Mouse (Mus musculus) layer of hippocampus, adult 8-10 months (tissue): Measurements from ENCODE around the gene Tmem183a. TPM values are rescaled to one million over a fixed set of nuclear protein-coding genes. Genes with fewer than 3 reads are reported as not detected.

Source experiments
- DNase-seq, 2 experiments: peaks; one replicate each; pipeline ENCODE4 v3.0.0; 2022; ENCODE audit warnings: low spot score in 2 of 2
- total RNA-seq, 4 experiments: library from RNA; stranded (reverse); gene quantifications; 2 replicates each; pipeline ENCODE4 v1.2.4; 2022

The Tmem183a gene
- 10 to 100 TPM; 59.9 to 70.0 (median 61.8) TPM for total RNA-seq

- DNase-seq, result peak; percentile 92 to 95
Observed at GRCm38 (mm10) chr1:134361857-134362212, at the start of gene Tmem183a. Gene Tmem183a, minus strand, starts transcription at chr1:134361979.

DNA sequence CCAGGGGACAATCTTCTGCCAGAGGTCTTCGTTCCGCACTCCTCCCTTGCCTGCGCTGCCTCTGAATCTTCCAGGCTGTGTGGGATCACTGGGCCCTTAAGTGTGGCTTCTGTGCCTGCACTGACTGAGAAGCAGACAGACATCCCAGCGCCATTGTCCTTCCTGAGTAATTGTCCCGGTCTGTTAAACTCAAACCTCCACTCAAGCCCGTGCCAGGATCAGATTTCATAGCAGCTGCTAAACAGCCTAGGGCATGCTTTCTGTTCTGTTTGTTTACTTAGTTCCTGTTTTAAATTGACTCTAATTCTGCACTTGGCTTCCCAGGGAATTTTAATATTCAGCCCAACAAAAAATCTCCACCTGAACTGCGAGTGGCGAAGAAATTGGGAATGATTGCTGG lies 46.3 kb upstream of the Tmem183a start:
- no peak for DNase-seq

GRCm38 (mm10) chr1:134406414-134406771 lies 44.6 kb upstream of the Tmem183a start:
- DNase-seq, result no peak

- DNase-seq, result peak; percentile 24 to 57
Observed at GRCm38 (mm10) chr1:134405509-134406413, 44.0 kb upstream of the Tmem183a start, which contains the start of gene Cyb5r1. Gene Cyb5r1, plus strand, starts transcription at chr1:134405559.

DNA sequence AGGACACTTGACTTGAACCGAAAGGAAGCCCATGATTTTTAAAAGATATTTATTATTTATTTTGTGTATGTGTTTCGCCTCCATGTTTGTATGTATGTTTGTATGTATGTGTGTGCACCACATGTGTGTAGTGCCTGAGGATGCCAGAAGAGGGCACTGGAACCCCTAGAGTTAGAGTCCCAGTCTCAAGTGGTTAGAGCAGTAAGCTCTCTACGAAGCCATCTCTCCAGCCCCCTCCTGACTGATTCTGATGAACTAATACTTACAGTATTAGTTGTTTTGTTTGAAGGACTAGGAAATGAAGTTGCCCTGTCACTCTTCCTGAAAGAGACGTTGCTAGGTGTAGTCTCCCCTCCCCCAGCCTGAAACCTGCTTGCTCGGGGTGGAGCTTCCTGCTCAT lies 38.0 kb upstream of the Tmem183a start:
- no peak for DNase-seq

GRCm38 (mm10) chr1:134398210-134398609 lies 36.4 kb upstream of the Tmem183a start:
- DNase-seq, result no peak

DNA sequence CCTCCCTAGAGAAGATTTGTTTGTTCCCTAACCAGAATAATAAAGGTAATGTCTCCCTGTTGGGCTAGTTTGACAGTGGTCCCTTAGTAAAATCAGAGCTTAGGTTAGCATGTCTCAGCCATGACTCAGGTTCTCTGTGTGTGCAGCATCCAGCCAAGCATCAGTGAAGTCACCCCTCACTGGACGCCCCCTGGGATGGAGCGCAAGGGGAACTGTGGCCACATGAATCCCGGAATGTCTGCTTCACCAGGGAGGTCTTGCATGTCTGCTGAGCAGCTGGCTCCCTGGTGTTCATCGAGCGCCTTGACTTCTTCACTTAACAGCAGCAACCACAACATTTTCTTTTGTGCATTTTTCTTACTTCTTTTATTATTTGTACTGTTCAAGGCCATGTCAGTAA lies 32.0 kb upstream of the Tmem183a start:
- no peak for DNase-seq

DNA sequence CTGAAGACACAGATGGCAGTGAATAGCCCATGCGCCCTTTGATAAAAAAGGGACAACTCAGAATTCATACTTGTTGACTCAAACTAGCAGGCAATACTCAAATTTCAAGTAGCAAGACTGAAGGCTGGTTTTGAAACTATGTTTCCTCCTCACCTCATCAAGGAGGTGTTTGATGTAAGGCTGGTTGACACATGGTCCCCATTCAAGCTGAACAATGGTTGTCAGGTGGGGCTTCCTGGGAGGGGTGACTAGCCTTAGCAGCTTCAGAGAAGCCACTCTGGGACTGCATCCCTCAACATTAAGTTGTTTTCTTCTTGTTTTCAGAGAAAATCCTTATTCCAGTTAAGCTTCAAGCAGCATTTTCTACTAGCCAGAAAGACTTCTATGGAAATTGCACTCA lies 23.9 kb upstream of the Tmem183a start, which contains the start of gene 4933406M09Rik:
Gene 4933406M09Rik, plus strand, starts transcription at position 275 of the 400 bp plus-strand sequence.
- DNase-seq, result no peak

- no peak for DNase-seq
Observed at GRCm38 (mm10) chr1:134385176-134385575, 23.4 kb upstream of the Tmem183a start.

- DNase-seq, result no peak
Observed at GRCm38 (mm10) chr1:134384581-134384980, 22.8 kb upstream of the Tmem183a start.

- DNase-seq, result peak in 1 of 2 experiments; percentile 12
Observed at GRCm38 (mm10) chr1:134381795-134382625, 20.2 kb upstream of the Tmem183a start.

DNA sequence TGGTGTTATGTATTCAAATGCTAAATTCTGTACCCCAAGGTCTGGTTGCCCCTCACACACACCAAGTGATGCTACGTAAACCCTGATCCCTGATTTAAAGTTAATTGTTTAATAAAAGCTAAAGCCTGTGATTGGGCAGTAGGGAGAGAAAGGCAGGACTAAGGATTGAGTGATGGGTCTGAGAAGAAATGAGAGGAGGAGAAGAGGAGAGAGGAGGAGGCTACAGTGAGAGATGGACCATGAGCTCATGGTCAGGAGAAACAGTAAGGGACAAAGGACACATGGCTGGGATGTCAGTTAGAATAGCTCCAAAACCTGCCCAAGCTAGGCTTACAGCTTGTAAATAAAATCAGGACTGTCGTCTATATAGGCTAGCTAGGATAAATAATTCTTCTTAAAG lies 19.3 kb upstream of the Tmem183a start:
- DNase-seq, result no peak

DNA sequence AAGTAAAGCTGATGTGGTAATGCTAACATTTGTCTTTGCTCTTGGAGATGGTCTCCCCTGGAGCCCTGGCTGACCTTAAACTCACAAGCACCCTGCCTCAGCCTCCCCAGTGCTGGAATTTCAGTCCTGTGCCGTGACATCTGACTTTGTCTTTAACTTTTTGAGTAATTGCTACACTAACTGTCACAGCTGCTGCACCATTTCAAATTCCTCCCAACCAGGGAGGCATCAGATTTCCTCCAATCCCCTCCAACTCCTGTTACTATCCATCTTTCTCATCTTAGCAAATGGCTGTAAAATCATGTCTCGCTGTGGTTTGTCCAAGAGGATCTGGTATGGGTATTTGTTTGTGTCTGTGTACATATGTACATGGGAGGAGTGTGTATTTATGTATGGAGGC lies 12.3 kb upstream of the Tmem183a start:
- DNase-seq, result no peak

DNA sequence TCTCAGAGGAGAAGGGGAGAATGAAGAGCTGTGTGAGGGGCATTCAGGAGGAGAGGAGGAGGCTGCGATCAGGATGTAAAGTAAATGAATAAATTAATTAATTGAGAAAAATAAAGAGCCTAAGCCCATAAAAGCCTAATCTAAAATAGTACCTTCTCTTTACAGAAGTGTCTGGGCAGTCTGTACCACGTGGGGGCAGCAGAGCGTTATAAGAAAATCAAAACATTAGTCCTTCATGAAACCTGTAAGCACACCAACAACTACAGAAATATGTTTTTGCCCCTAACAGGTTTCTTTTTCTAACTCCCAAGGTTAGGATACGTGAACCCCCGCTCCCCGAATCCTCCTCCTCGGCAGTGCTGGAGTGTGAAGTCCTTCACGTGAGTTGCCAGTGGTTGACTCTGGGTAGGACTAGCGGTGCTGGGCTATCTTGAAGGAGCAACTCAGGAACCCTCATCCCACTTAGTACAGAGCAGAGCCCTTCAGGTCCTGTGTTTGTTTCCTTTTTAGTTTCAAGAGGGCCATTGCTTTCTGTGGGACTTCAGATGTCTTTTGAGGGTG lies 7.1 kb upstream of the Tmem183a start:
- peak in 1 of 2 experiments; percentile 70 for DNase-seq

- no peak for DNase-seq
Observed at GRCm38 (mm10) chr1:134365491-134365890, 3.7 kb upstream of the Tmem183a start.

DNA sequence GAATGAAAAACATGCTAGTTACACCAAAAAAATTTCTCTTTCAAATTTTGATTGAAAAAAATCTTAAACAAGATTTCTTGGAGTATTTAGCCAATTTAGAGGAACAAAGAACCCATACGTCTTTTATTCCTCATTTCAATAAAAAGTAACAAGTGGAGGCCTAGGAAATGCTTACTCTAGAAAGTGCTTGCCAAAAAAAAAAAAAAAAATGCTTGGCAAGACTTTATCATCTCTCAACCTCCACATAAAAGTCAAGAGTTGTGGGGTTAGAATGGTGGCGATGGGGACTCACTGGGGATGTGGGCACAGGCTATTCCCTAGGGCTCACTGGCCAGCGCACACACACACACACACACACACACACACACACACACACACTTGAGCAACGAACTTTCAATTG lies 1.4 kb upstream of the Tmem183a start:
- DNase-seq, result no peak

DNA sequence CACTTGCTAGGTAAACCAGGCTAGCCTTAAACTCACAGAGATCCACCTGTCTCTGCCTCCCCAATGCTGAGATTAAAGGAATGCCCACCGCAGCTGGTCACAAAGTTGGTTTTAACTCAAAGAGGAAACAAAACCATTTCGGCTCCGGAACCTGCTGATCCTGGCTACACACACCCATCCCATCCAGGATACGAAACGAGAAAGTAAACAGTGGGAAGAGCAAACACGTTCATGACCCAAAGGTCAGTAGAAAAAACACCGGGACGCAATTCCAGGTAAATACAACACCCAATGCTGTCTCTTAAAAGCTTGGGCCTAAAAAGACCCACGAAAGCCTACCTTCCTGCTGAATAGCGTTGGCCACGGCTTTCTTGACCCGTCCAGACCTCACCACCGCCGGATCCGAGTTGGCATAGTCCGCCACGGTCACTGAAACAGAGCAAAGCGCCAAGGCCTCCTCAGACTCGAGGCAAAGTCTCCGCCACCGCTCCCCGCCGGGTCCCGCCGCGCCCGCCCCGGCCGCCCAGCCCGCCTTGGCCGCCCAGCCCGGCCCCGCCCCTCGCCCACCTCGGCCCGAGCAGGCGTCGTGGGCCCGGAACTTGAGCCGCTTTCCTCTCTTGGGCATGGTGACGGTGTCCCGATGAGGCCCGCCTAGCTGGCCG lies 453 bp downstream of the Tmem183a start:
- DNase-seq, result no peak

DNA sequence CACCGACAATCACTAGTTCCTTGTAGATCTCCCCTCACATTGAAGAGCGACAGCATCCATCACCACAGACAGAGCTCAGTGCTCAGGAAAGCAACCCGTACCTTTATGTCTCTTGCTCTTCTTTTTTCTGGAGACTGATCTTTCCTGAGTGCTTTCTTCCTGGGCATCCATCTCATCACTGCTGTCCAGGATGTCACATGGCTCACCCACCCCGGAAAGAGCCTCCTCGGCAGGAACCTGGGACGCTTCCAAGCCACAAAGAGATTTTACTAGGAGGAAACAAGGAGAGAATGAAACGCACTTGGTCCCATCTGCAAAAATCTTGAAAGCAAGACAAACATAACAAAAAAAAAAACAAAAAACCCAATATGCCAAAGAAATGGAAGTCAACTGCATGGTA lies 1.1 kb downstream of the Tmem183a start:
- no peak for DNase-seq

GRCm38 (mm10) chr1:134357461-134357860 lies 4.3 kb downstream of the Tmem183a start:
- no peak for DNase-seq

- no peak for DNase-seq
Observed at GRCm38 (mm10) chr1:134353326-134353725, 8.5 kb downstream of the Tmem183a start.

DNA sequence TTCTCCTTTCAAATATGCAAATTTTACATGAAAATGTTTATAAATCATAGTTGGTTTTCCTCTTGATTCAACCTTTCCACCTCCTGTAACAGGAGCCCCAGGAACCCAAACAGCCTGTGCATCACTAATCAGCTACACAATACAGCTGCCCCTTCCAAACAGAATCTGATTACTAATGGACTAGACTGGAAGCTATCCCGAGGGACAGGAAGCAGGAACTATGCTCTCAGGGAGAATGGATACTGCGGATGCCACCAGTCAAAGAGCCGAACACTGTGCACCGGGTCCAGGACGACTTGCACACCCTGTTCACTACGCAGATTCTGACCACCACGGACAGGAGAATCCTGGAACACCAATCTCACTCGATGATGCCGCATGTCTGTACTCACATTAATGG lies 14.0 kb downstream of the Tmem183a start:
- no peak for DNase-seq
